14 mouse cellular contexts compared by ENCODE assay signal in the genomic region with DNA sequence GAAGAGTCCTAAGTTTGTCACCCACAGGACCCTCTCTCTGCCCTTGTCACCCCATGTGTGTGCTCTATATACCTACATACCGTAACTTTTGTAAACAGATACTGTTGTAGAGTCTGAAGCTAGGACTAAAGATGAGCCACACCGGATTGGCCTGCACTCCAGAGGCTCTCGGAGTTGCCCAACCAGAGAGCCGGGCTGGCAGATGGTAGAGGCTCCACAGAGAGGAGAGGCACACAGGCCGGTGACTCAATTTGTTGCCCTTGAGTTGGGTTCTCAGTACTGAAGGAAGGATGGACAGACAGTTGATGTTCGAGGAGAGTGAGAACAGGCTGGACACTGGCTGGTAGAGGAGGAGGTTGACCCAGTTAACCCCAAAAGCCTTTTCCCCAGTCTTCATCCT.
"Had no signal": no experiment of that assay in that cellular context is flagged by ENCODE, and none has a peak within 500 bp of the region (broad histone marks: within the 10 kb centered on the region; RNA-seq: fewer than 3 reads in every experiment).

No protein-coding gene starts in this region.

- H3K9me3 ChIP-seq: kidney, embryonic 15.5 days; liver, embryonic 13.5 days; lung, embryonic 15.5 days; neural tube, embryonic 15.5 days had no signal

- H3K27ac ChIP-seq: limb, embryonic 12.5 days; liver, embryonic 13.5 days; lung, embryonic 15.5 days; macrophage; midbrain, embryonic 12.5 days; neural tube, embryonic 15.5 days; stomach, postnatal 0 days had no signal

- H3K4me2 ChIP-seq: kidney, embryonic 15.5 days; limb, embryonic 12.5 days; liver, embryonic 13.5 days; lung, embryonic 15.5 days; midbrain, embryonic 12.5 days; neural tube, embryonic 15.5 days had no signal

- DNase-seq: kidney, postnatal 36 days; liver; liver, embryonic 13.5 days; liver, postnatal 0 days; lung, postnatal 14 days; right cerebral cortex, adult 18-20 months; right cerebral cortex, postnatal 25 days had no signal

- H3K4me3 ChIP-seq: kidney, embryonic 15.5 days; limb, embryonic 12.5 days; liver, embryonic 13.5 days; lung, embryonic 15.5 days; midbrain, embryonic 12.5 days; neural tube, embryonic 15.5 days had no signal

- H3K9ac ChIP-seq: kidney, embryonic 15.5 days; limb, embryonic 12.5 days; liver, embryonic 13.5 days; liver, postnatal 0 days; lung, embryonic 15.5 days; midbrain, embryonic 12.5 days; neural tube, embryonic 15.5 days had no signal

- ATAC-seq: liver, postnatal 0 days had no signal

- H3K27me3 ChIP-seq: kidney, embryonic 15.5 days; limb, embryonic 12.5 days; liver, embryonic 13.5 days; lung, embryonic 15.5 days; midbrain, embryonic 12.5 days; neural tube, embryonic 15.5 days had no signal
